Comparison of ENCODE assay signal across 22 mouse cellular contexts in genomic region chr1:194706566-194706965, GRCm38 (mm10).
DNase-seq lines count a peak whose midpoint lies in the region; ATAC-seq and TF ChIP-seq lines count a peak whose summit lies in the region.
"Had no signal": no experiment of that assay in that cellular context is flagged by ENCODE, and none has a peak within 500 bp of the region (broad histone marks: within the 10 kb centered on the region; RNA-seq: fewer than 3 reads in every experiment).

No protein-coding gene starts in this region.

- no peak overlapping the region for H3K4me3 ChIP-seq in forebrain, embryonic 15.5 days
- no peak overlapping the region for H3K4me3 ChIP-seq in forebrain, embryonic 14.5 days (ENCODE audit: low read depth, low read length)
- H3K4me3 ChIP-seq in liver, embryonic 11.5 days (ENCODE audit: low read depth, low read length): no peak overlapping the region
- H3K4me3 ChIP-seq in liver, postnatal 0 days (ENCODE audit: low read depth, low read length): no peak overlapping the region
- no peak overlapping the region for H3K4me3 ChIP-seq in liver, embryonic 13.5 days (replicated peaks)
- no peak overlapping the region for H3K4me3 ChIP-seq in left cerebral cortex, adult 2 months
- H3K4me3 ChIP-seq: embryonic facial prominence, embryonic 13.5 days; forebrain, embryonic 12.5 days; gastrocnemius, adult 2 months; heart, embryonic 13.5 days; hindbrain, embryonic 12.5 days had no signal

- no peak for TF ChIP-seq CTCF in liver, postnatal 0 days (IDR thresholded peaks at IDR 0.05; ENCODE audit: low read depth)
- TF ChIP-seq CTCF in left cerebral cortex, adult 2 months (IDR thresholded peaks at IDR 0.05): no peak

- H3K9me3 ChIP-seq in forebrain, embryonic 15.5 days: no peaks in the 10 kb centered on the region
- no peaks in the 10 kb centered on the region for H3K9me3 ChIP-seq in forebrain, embryonic 14.5 days (replicated peaks; ENCODE audit: control insufficient read depth, low read length)
- no peaks in the 10 kb centered on the region for H3K9me3 ChIP-seq in liver, embryonic 11.5 days (ENCODE audit: control insufficient read depth, low read length)
- H3K9me3 ChIP-seq in liver, postnatal 0 days (ENCODE audit: low read length): no peaks in the 10 kb centered on the region
- H3K9me3 ChIP-seq in liver, embryonic 13.5 days (replicated peaks): no peaks in the 10 kb centered on the region
- H3K9me3 ChIP-seq: embryonic facial prominence, embryonic 13.5 days; forebrain, embryonic 12.5 days; G1E; heart, embryonic 13.5 days; hindbrain, embryonic 12.5 days had no signal

- peaks cover 30% of the 10 kb centered on the region for H3K4me1 ChIP-seq in forebrain, embryonic 15.5 days
- peaks cover 12% of the 10 kb centered on the region for H3K4me1 ChIP-seq in forebrain, embryonic 14.5 days (ENCODE audit: control insufficient read depth, insufficient read depth, low read length)
- no peaks in the 10 kb centered on the region; the same call in 1 of the 2 replicates for H3K4me1 ChIP-seq in liver, embryonic 11.5 days (replicated peaks; ENCODE audit: control insufficient read depth, insufficient read depth, low read length)
- no peaks in the 10 kb centered on the region for H3K4me1 ChIP-seq in liver, postnatal 0 days (ENCODE audit: insufficient read depth)
- H3K4me1 ChIP-seq in liver, embryonic 13.5 days (replicated peaks): peaks cover 13% of the 10 kb centered on the region

- no peak for ATAC-seq in forebrain, embryonic 15.5 days (replicated peaks)
- ATAC-seq in forebrain, embryonic 14.5 days: no peak
- ATAC-seq in liver, embryonic 11.5 days (replicated peaks; ENCODE audit: low FRiP score): peak; percentile 82
- ATAC-seq in liver, postnatal 0 days: no peak
- peak; percentile 82 for ATAC-seq in liver, embryonic 13.5 days (ENCODE audit: low read depth)
- ATAC-seq in megakaryocyte-erythroid progenitor cell, adult 5-6 weeks (replicated peaks; ENCODE audit: low FRiP score, low TSS enrichment, poor library complexity, severe bottlenecking): peak; percentile 61; the same call in 1 of the 2 replicates
- ATAC-seq: CD4-positive, CD25-positive, alpha-beta regulatory T cell, adult 4 months had no signal

- H3K4me2 ChIP-seq in forebrain, embryonic 15.5 days (replicated peaks): no peak overlapping the region
- H3K4me2 ChIP-seq in forebrain, embryonic 14.5 days (ENCODE audit: low read length): no peak overlapping the region
- no peak overlapping the region for H3K4me2 ChIP-seq in liver, embryonic 11.5 days
- no peak overlapping the region for H3K4me2 ChIP-seq in liver, postnatal 0 days (ENCODE audit: low read depth, low read length)
- H3K4me2 ChIP-seq in liver, embryonic 13.5 days: no peak overlapping the region
- H3K4me2 ChIP-seq: embryonic facial prominence, embryonic 13.5 days; forebrain, embryonic 12.5 days; heart, embryonic 13.5 days; hindbrain, embryonic 12.5 days had no signal

- peaks cover 19% of the 10 kb centered on the region for H3K36me3 ChIP-seq in forebrain, embryonic 15.5 days
- peaks cover 23% of the 10 kb centered on the region; the same call in 1 of the 2 replicates for H3K36me3 ChIP-seq in forebrain, embryonic 14.5 days (ENCODE audit: control insufficient read depth, insufficient read depth, low read length)
- no peaks in the 10 kb centered on the region for H3K36me3 ChIP-seq in liver, embryonic 11.5 days (ENCODE audit: control insufficient read depth, insufficient read depth, low read length)
- no peaks in the 10 kb centered on the region for H3K36me3 ChIP-seq in liver, postnatal 0 days (replicated peaks; ENCODE audit: insufficient read depth, low read length)
- no peaks in the 10 kb centered on the region for H3K36me3 ChIP-seq in liver, embryonic 13.5 days
- H3K36me3 ChIP-seq: embryonic facial prominence, embryonic 13.5 days; forebrain, embryonic 12.5 days; G1E; heart, embryonic 13.5 days; hindbrain, embryonic 12.5 days had no signal

- intact Hi-C loops in left cerebral cortex, adult 2 months (cut with DNase I): no loop called here

- no peak for TF ChIP-seq EP300 in liver, postnatal 0 days (IDR thresholded peaks at IDR 0.05; ENCODE audit: low read depth)

- WGBS in forebrain, embryonic 15.5 days: 78% methylated on average over 2 of the region's 2 CpGs
- WGBS in forebrain, embryonic 14.5 days: 84% methylated on average over 2 of the region's 2 CpGs
- WGBS in liver, embryonic 11.5 days: 50% methylated on average over 2 of the region's 2 CpGs
- WGBS in liver, postnatal 0 days (ENCODE audit: insufficient replicate concordance): 50% methylated on average over 2 of the region's 2 CpGs
- WGBS in liver, embryonic 13.5 days (ENCODE audit: insufficient replicate concordance): 24% methylated on average over 2 of the region's 2 CpGs

- peak overlapping the region; percentile 40; the same call in 1 of the 2 replicates for H3K27ac ChIP-seq in forebrain, embryonic 15.5 days (replicated peaks)
- no peak overlapping the region for H3K27ac ChIP-seq in forebrain, embryonic 14.5 days (ENCODE audit: low read depth, low read length)
- no peak overlapping the region for H3K27ac ChIP-seq in liver, embryonic 11.5 days (ENCODE audit: low read depth, low read length)
- no peak overlapping the region for H3K27ac ChIP-seq in liver, postnatal 0 days (ENCODE audit: low read depth)
- no peak overlapping the region for H3K27ac ChIP-seq in liver, embryonic 13.5 days
- H3K27ac ChIP-seq in left cerebral cortex, adult 2 months: no peak overlapping the region
- H3K27ac ChIP-seq: embryonic facial prominence, embryonic 13.5 days; forebrain, embryonic 12.5 days; gastrocnemius, adult 2 months; heart, embryonic 13.5 days; hindbrain, embryonic 12.5 days had no signal

- no peaks in the 10 kb centered on the region for H3K27me3 ChIP-seq in forebrain, embryonic 15.5 days
- no peaks in the 10 kb centered on the region for H3K27me3 ChIP-seq in forebrain, embryonic 14.5 days (replicated peaks; ENCODE audit: control insufficient read depth, insufficient read depth, low read length)
- H3K27me3 ChIP-seq in liver, embryonic 11.5 days (replicated peaks; ENCODE audit: control insufficient read depth, insufficient read depth, low read length): no peaks in the 10 kb centered on the region
- no peaks in the 10 kb centered on the region for H3K27me3 ChIP-seq in liver, postnatal 0 days (ENCODE audit: insufficient read depth, low read length)
- H3K27me3 ChIP-seq in liver, embryonic 13.5 days: no peaks in the 10 kb centered on the region
- H3K27me3 ChIP-seq: embryonic facial prominence, embryonic 13.5 days; heart, embryonic 13.5 days; hindbrain, embryonic 12.5 days had no signal

- no peak overlapping the region for H3K9ac ChIP-seq in forebrain, embryonic 15.5 days (replicated peaks)
- no peak overlapping the region for H3K9ac ChIP-seq in forebrain, embryonic 14.5 days (ENCODE audit: low read length)
- H3K9ac ChIP-seq in liver, embryonic 11.5 days (ENCODE audit: low read depth, low read length): no peak overlapping the region
- no peak overlapping the region for H3K9ac ChIP-seq in liver, postnatal 0 days (replicated peaks)
- H3K9ac ChIP-seq in liver, embryonic 13.5 days: no peak overlapping the region
- H3K9ac ChIP-seq: embryonic facial prominence, embryonic 13.5 days; forebrain, embryonic 12.5 days; heart, embryonic 13.5 days; hindbrain, embryonic 12.5 days had no signal

- no peak for DNase-seq in forebrain, embryonic 14.5 days (ENCODE audit: low spot score)
- no peak for DNase-seq in liver, embryonic 11.5 days (ENCODE audit: low spot score)
- DNase-seq in liver, postnatal 0 days: no peak
- DNase-seq in liver, embryonic 13.5 days: peak; percentile 7
- no peak for DNase-seq in left cerebral cortex, adult 2 months (ENCODE audit: extremely low spot score in 1 of 2, low spot score in 2 of 2)
- DNase-seq: adrenal gland, adult 8-10 months; adrenal gland, postnatal 36 days; B cell, adult 2 months; cerebellum, adult 11-12 months; cerebellum, adult 9-10 months; cerebellum, postnatal 25 days; gastrocnemius, adult 2 months; gastrocnemius, postnatal 25 days; heart, postnatal 4 days had no signal

Comparison
In these comparisons a context has a peak if more than half of its experiments do, and no peak if none do; other contexts are left out.
1. ATAC-seq: peak in liver, embryonic 11.5 days (single experiment), liver, embryonic 13.5 days (single experiment) and megakaryocyte-erythroid progenitor cell, adult 5-6 weeks (single experiment); none in forebrain, embryonic 15.5 days (single experiment), forebrain, embryonic 14.5 days (single experiment) and liver, postnatal 0 days (single experiment).